Mouse (Mus musculus) CH12.LX (cell line): ENCODE data around the gene Pgd. TPM values are rescaled to one million over a fixed set of nuclear protein-coding genes. Genes with fewer than 3 reads are reported as not detected.
"Not testable (repeated sequence)": the region's sequence is repeated elsewhere in the genome, so short reads cannot be mapped to it uniquely, and the experiment has no call there.

Source experiments
- DNase-seq: peaks from one replicate; pipeline ENCODE4 v3.0.0-alpha.2; 2013; ENCODE audit errors: extremely low read depth
- H3K27ac ChIP-seq: 2 replicates; pipeline ENCODE4 v1.5.1; 2012; ENCODE audit warnings: low read depth, mild to moderate bottlenecking, control low read depth, moderate library complexity; ENCODE audit not compliant: insufficient read depth
- H3K27me3 ChIP-seq: replicated peaks from 2 replicates; pipeline ENCODE3; 2012; ENCODE audit warnings: inconsistent platforms
- H3K36me3 ChIP-seq, 2 experiments: replicated peaks in 1 of 2; 2 replicates each; pipeline versions ENCODE3 to v1.6.1; 2012; ENCODE audit warnings: inconsistent platforms in 1 of 2, low read length in 1 of 2, mild to moderate bottlenecking in 1 of 2, mixed read lengths in 1 of 2, moderate library complexity in 1 of 2; ENCODE audit not compliant: control insufficient read depth in 1 of 2, insufficient read depth in 1 of 2
- H3K4me1 ChIP-seq, 2 experiments: 2 replicates each; pipeline ENCODE4 v1.6.1; 2012; ENCODE audit warnings: inconsistent platforms in 1 of 2, moderate library complexity in 1 of 2; ENCODE audit not compliant: insufficient read depth in 2 of 2, control insufficient read depth in 1 of 2
- H3K4me2 ChIP-seq: 2 replicates; pipeline ENCODE4 v1.6.1; 2012; ENCODE audit warnings: low read depth, mild to moderate bottlenecking, control low read depth; ENCODE audit not compliant: poor library complexity, insufficient read depth, severe bottlenecking
- H3K4me3 ChIP-seq, 3 experiments: fragments of 150-350 bp in 1 of 3; sonication (generic) in 1 of 3; replicated peaks in 1 of 3; 2 replicates each; pipeline versions ENCODE3 to v1.5.1; 2011 to 2012; ENCODE audit warnings: low read depth in 2 of 3, low read length in 2 of 3, mild to moderate bottlenecking in 2 of 3, moderate library complexity in 2 of 3, control low read depth in 1 of 3, improper control_type of control experiment in 1 of 3, inconsistent platforms in 1 of 3, mixed read lengths in 1 of 3; ENCODE audit not compliant: poor library complexity in 1 of 3
- H3K79me2 ChIP-seq: replicated peaks from 2 replicates; pipeline ENCODE4 v1.6.1; 2012; ENCODE audit warnings: mild to moderate bottlenecking, moderate library complexity; ENCODE audit not compliant: control insufficient read depth, poor library complexity, insufficient read depth, severe bottlenecking; ENCODE audit errors: extremely low read depth
- H3K9ac ChIP-seq: 2 replicates; pipeline ENCODE4 v1.6.1; 2012; ENCODE audit warnings: low read depth, mild to moderate bottlenecking, control low read depth, moderate library complexity; ENCODE audit not compliant: insufficient read depth
- H3K9me3 ChIP-seq: replicated peaks from 2 replicates; pipeline ENCODE3; 2012; ENCODE audit warnings: low read length, inconsistent platforms, mixed read lengths
- ZNF384 ChIP-seq: IDR thresholded peaks from 2 replicates; pipeline ENCODE4 v1.6.1; 2012; ENCODE audit warnings: low read depth, low read length, improper control_type of control experiment, inconsistent platforms
- dilution Hi-C: fragments of 300-500 bp; cut with MboI; formaldehyde crosslinking; loops from 2 replicates; pipeline ENCODE4 v1.14.3; 2020; ENCODE audit warnings: low sequenced_read_pairs; ENCODE audit not compliant: extremely low pct_unique_long_range_greater_than_20kb, extremely low pct_ligation_motif_present
- in situ Hi-C: fragments of 300-500 bp; cut with MboI; formaldehyde crosslinking; loops from 3 replicates; pipeline ENCODE4 v1.14.3; 2019; ENCODE audit warnings: low sequenced_read_pairs, low pct_ligation_motif_present, low pct_unique_long_range_greater_than_20kb, mixed read lengths
- polyA plus RNA-seq: library from polyadenylated mRNA; unstranded; fragments of >175 nt; gene quantifications from 2 replicates; pipeline ENCODE4 v1.2.1, GENCODE M21; 2012; ENCODE audit warnings: low read depth; ENCODE audit not compliant: insufficient read length
- total RNA-seq, 2 experiments: library from RNA; depleted of rRNA; stranded (reverse); fragments of 300-350 nt in 1 of 2; fragments of >200 nt in 1 of 2; gene quantifications; 2 replicates each; pipeline ENCODE4 v1.2.3; 2012 to 2014

The Pgd gene
- total and polyA plus RNA-seq, 3 experiments = 50.1 to 251 (median 51.6) TPM

- H3K9me3 ChIP-seq, H3K4me3 ChIP-seq, H3K27ac ChIP-seq, dilution Hi-C loops, H3K36me3 ChIP-seq, DNase-seq, H3K9ac ChIP-seq, in situ Hi-C loops, H3K27me3 ChIP-seq: not testable (repeated sequence)
- H3K79me2 ChIP-seq = peaks cover 33% of the 10 kb centered on the region
- peaks cover 6 to 29% of the 10 kb centered on the region in 2 experiments for H3K4me1 ChIP-seq
- 0 out of 2 replicates have a peak, but pooled peaks have one; percentile 22 for TF ChIP-seq ZNF384
- peak overlapping the region; percentile 73 for H3K4me2 ChIP-seq
Measured at GRCm38 (mm10) chr4:149100449-149100848, 66.1 kb downstream of the Pgd start.

Other genes starting within 250 kb of the Pgd start
- gene Pex14, start 66.9 kb downstream of the Pgd start, total RNA-seq (2012; rRNA removed) = 48.5 and 51.3 TPM in 2 replicates
- gene Pex14, start 66.9 kb downstream of the Pgd start, total RNA-seq (2014; rRNA removed) = 60.3 and 63.6 TPM in 2 replicates
- gene Pex14, start 66.9 kb downstream of the Pgd start, polyA plus RNA-seq = 59.2 and 67.7 TPM in 2 replicates
- 26.8 and 27.2 TPM in 2 replicates for gene Dffa, start 62.6 kb downstream of the Pgd start, total RNA-seq (2012; rRNA removed)
- 23.4 and 23.7 TPM in 2 replicates for gene Dffa, start 62.6 kb downstream of the Pgd start, total RNA-seq (2014; rRNA removed)
- gene Dffa, start 62.6 kb downstream of the Pgd start, polyA plus RNA-seq = 42.0 and 44.8 TPM in 2 replicates
- 0.50 and 0.59 TPM in 2 replicates for gene Cort, start 40.0 kb downstream of the Pgd start, total RNA-seq (2012; rRNA removed)
- not detected in 2 replicates for gene Cort, start 40.0 kb downstream of the Pgd start, total RNA-seq (2014; rRNA removed)
- gene Cort, start 40.0 kb downstream of the Pgd start, polyA plus RNA-seq = 0.94 and 1.4 TPM in 2 replicates
- gene Cenps, start 29.1 kb downstream of the Pgd start, total RNA-seq (2012; rRNA removed) = 19.5 and 22.9 TPM in 2 replicates
- 43.7 and 47.9 TPM in 2 replicates for gene Cenps, start 29.1 kb downstream of the Pgd start, total RNA-seq (2014; rRNA removed)
- gene Cenps, start 29.1 kb downstream of the Pgd start, polyA plus RNA-seq = 74.6 and 94.0 TPM in 2 replicates
- gene Kif1b, start 140.9 kb upstream of the Pgd start, total RNA-seq (2012; rRNA removed) = 25.0 and 27.6 TPM in 2 replicates
- gene Kif1b, start 140.9 kb upstream of the Pgd start, total RNA-seq (2014; rRNA removed) = 10.0 and 11.2 TPM in 2 replicates
- 15.0 and 17.0 TPM in 2 replicates for gene Kif1b, start 140.9 kb upstream of the Pgd start, polyA plus RNA-seq